Mouse (Mus musculus): ENCODE data around the gene Spsb4.

- TF ChIP-seq GATA1 (IDR thresholded peaks at IDR 0.05; ENCODE audit: low read depth, low read length) (no peak), EP300 (IDR thresholded peaks at IDR 0.05; ENCODE audit: low read depth in 1 of 2, low read length in 2 of 2) (no peak)
Measured at GRCm38 (mm10) chr9:96973091-96973490, 45.6 kb downstream of the Spsb4 start.

Data from MEL (cell line).